Mouse (Mus musculus) heart, adult 2 months (tissue): ENCODE results near the gene Cwc15. TPM values are rescaled to one million over a fixed set of nuclear protein-coding genes. Genes with fewer than 3 reads are reported as not detected.
"Not testable (repeated sequence)": the region's sequence is repeated elsewhere in the genome, so short reads cannot be mapped to it uniquely, and the experiment has no call there.

Experiments
- DNase-seq, 2 experiments: peaks; one replicate each; pipeline ENCODE4 v3.0.0; 2021
- H3K27ac ChIP-seq: fragments of 200-600 bp; 2 replicates; pipeline ENCODE4 v1.8.1; 2022
- H3K27me3 ChIP-seq: fragments of 200-500 bp; 2 replicates; pipeline ENCODE4 v1.6.1; 2012; ENCODE audit warnings: mild to moderate bottlenecking, low read length, inconsistent platforms, mixed read lengths; ENCODE audit not compliant: control insufficient read depth, insufficient read depth
- H3K36me3 ChIP-seq: fragments of 200-500 bp; 2 replicates; pipeline ENCODE4 v1.6.1; 2012; ENCODE audit warnings: low read length, inconsistent platforms; ENCODE audit not compliant: control insufficient read depth, insufficient read depth
- H3K4me1 ChIP-seq: fragments of 200-500 bp; 2 replicates; pipeline ENCODE4 v1.6.1; 2011; ENCODE audit warnings: low read length; ENCODE audit not compliant: control insufficient read depth, insufficient read depth
- H3K4me3 ChIP-seq: fragments of 200-600 bp; 2 replicates; pipeline ENCODE4 v1.8.1; 2022
- H3K79me2 ChIP-seq: fragments of 200-500 bp; replicated peaks from 2 replicates; pipeline ENCODE4 v1.6.1; 2012; ENCODE audit warnings: mild to moderate bottlenecking, inconsistent platforms, low read length, moderate library complexity, mixed read lengths; ENCODE audit not compliant: control insufficient read depth, insufficient read depth
- H3K9ac ChIP-seq: fragments of 200-500 bp; 2 replicates; pipeline ENCODE4 v1.6.1; 2012; ENCODE audit warnings: low read depth, mild to moderate bottlenecking, control low read depth, inconsistent platforms, low read length, mixed read lengths
- CTCF ChIP-seq: fragments of 200-600 bp; IDR thresholded peaks from 2 replicates; pipeline ENCODE4 v1.8.1; 2022; ENCODE audit warnings: antibody characterized with exemption, mild to moderate bottlenecking, moderate library complexity
- EP300 ChIP-seq: fragments of 200-500 bp; IDR thresholded peaks from 2 replicates; pipeline ENCODE4 v1.6.1; 2011; ENCODE audit warnings: low read depth, low read length, control low read depth; ENCODE audit not compliant: insufficient read depth
- POLR2A ChIP-seq: fragments of 200-500 bp; IDR thresholded peaks from 2 replicates; pipeline ENCODE4 v1.6.1; 2011; ENCODE audit warnings: mild to moderate bottlenecking, low read depth, low read length, control low read depth; ENCODE audit not compliant: insufficient read depth
- WGBS: fragments of 180-500 bp; shearing (Covaris S2); methylation state at CpG from one replicate; pipeline ENCODE4 v1.1.7; 2018; 5-methylcytosine and 5-hydroxymethylcytosine counted together
- intact Hi-C: fragments of 180-260 bp; cut with DNase I; formaldehyde crosslinking; loops from one replicate; pipeline ENCODE4 v1.15.1; 2025
- long read RNA-seq: library from polyadenylated mRNA; stranded (forward); transcript quantifications from one replicate; pipeline ENCODE4 v2.0.0, GENCODE M21; 2021
- polyA plus RNA-seq: library from polyadenylated mRNA; depleted of rRNA; stranded (reverse); fragments of >200 nt; gene quantifications from 2 replicates; pipeline ENCODE4 v1.2.3, GENCODE M21; 2012; rRNA removed
- total RNA-seq, 2 experiments: library from RNA; stranded (reverse); gene quantifications; 2 replicates each; pipeline ENCODE4 v1.2.3; 2021

Gene Cwc15
- total RNA-seq = 10 to 100 TPM; 60.8 to 71.6 TPM
- 13.6 and 21.6 TPM in 2 replicates for polyA plus RNA-seq
- long read RNA-seq, transcript Cwc15-201 (7 exons, 1,111 nt) = major isoform, 28 of 36 reads
- long read RNA-seq, partial matches to known transcripts = 2 of 36 reads
- long read RNA-seq, other reads (novel, unspliced or antisense) = 3 of 36 reads

DNA sequence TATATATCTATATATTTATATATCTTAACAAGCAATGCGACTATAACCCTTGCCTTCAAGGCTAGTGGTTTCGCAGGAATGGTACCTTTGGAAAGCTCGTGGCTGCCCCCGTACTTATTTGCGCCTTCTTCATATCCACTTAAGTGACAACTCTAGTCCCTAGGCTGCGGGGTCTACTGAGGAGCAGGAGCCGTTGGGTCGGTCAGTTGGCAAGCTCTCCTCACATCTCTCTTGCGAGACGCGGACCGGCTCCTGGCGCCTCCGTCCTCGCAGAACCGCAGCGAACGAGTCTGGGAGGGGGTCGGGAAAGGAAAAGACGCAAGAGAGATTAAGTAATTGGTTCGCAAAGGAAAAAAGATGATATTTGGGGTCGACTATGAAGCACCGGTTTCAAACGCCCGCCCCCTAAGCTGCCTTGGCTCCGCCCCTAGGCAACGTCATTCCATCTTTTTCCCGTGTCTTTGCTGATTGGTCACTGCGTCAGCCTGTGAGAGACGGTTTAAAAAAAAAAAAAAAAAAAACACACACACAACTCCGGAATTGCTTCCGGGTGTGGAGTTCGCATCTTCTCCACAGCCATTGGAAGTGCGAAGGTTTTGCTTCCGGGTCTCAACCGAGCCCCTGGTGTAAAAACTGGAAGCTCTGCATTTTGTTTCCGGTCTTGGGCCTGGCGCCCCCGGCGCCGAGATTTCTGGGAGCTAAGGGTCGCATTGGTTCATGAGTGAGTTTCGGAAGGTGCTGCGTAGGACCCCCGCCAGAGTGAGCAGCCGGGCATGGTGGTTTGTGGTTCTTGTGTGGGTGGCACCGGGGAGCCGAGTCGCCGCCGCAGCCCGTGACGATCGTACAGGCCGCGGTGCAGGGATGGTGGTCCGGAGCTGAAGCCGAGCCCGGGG is at the start of gene Cwc15, which contains the start of gene Kdm4d:
Gene Cwc15 (plus strand): TSS at position 595 of the 893 bp plus-strand sequence.
Gene Kdm4d (minus strand): TSS at position 460 of the 893 bp plus-strand sequence.
- intact Hi-C loops = loop anchor here (5.0 to 10.0 kb wide), 2 partner anchors 223 to 285 kb away; partner anchors contain the start of genes Ankrd49, Mre11a and Sesn3
- peaks cover 2% of the 10 kb centered on the region for H3K79me2 ChIP-seq

DNA sequence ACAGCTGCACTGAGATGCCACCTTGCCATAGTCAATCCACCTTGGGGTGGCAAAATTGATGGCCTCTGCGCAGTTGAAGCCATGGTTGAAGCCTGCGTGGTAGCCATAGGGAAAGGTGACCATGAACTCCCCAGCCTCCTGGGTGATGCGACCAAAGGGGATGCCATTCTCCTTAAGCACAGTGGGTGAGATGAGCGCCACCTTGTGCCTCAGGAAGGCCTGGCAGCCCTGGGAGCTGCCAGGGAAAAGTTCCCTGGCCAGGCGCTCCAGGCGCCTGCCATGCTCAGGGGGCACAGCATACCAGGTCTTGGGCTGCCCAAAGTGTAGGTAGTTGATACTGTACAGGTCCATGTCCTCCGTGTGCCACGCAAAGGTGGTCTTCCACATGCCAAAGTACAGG is 49.3 kb upstream of the Cwc15 start:
- H3K4me3 ChIP-seq, intact Hi-C loops, H3K9ac ChIP-seq, H3K36me3 ChIP-seq, H3K79me2 ChIP-seq, H3K27ac ChIP-seq, H3K27me3 ChIP-seq, H3K4me1 ChIP-seq, DNase-seq: not testable (repeated sequence)
- TF ChIP-seq CTCF = peak; percentile 24; the same call in 1 of the 2 replicates
- 58% methylated on average over 8 of the region's 8 CpGs for WGBS

More for the DNA sequence above, at the start of gene Cwc15, which contains the start of gene Kdm4d:
- H3K27me3 ChIP-seq = no peaks in the 10 kb centered on the region
- TF ChIP-seq EP300 = no peak
- TF ChIP-seq POLR2A = peak; percentile 78
- DNase-seq = peak; percentile 92 to 94
- peaks cover 5% of the 10 kb centered on the region for H3K36me3 ChIP-seq
- peak within 1 kb of the TSS; percentile 70 for H3K27ac ChIP-seq
- H3K4me1 ChIP-seq = no peaks in the 10 kb centered on the region
- under 1% methylated on average over 59 of the region's 59 CpGs for whole genome bisulfite sequencing
- peak within 1 kb of the TSS; percentile 61 for H3K4me3 ChIP-seq
- peak within 1 kb of the TSS; percentile 96 for H3K9ac ChIP-seq

DNA sequence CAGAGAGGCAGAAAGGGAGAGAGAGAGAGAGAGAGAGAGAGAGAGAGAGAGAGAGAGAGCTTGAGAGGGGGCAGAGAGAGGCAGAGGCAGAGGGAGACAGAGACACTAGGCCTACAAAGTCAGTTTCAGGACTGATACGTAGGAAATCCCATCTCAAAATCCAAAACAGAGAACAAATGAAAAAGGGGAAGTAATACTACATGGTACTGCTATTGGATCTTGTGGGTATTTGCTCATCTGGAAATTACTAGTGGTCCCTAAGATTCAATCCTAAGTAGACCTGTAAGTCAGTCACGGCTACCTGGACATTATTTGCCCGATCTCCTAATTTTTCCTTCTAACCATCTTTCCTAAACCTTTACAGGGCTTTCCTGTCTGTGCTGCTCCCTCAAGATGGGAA is 44.1 kb upstream of the Cwc15 start:
- H3K4me1 ChIP-seq = no peaks in the 10 kb centered on the region
- DNase-seq = no peak
- no peaks in the 10 kb centered on the region for H3K79me2 ChIP-seq
- H3K27ac ChIP-seq = no peak overlapping the region
- no peak overlapping the region for H3K4me3 ChIP-seq
- H3K36me3 ChIP-seq = no peaks in the 10 kb centered on the region
- TF ChIP-seq CTCF (no peak), EP300 (no peak), POLR2A (no peak)
- no peaks in the 10 kb centered on the region for H3K27me3 ChIP-seq
- 81% methylated on average over 3 of the region's 3 CpGs for WGBS
- intact Hi-C loops = no loop called here
- no peak overlapping the region for H3K9ac ChIP-seq

- H3K79me2 ChIP-seq = not testable (repeated sequence)
Measured at GRCm38 (mm10) chr9:14462536-14462935, 37.9 kb upstream of the Cwc15 start.

GRCm38 (mm10) chr9:14463668-14464067 is 36.7 kb upstream of the Cwc15 start:
- 71% methylated on average over 12 of the region's 12 CpGs for WGBS
- intact Hi-C loops = not testable (repeated sequence)

More at GRCm38 (mm10) chr9:14462536-14462935, 37.9 kb upstream of the Cwc15 start:
- intact Hi-C loops, H3K27ac ChIP-seq, DNase-seq, H3K36me3 ChIP-seq, H3K4me3 ChIP-seq, H3K9ac ChIP-seq, H3K27me3 ChIP-seq, H3K4me1 ChIP-seq: not testable (repeated sequence)
- 68% methylated on average over 1 of the region's 1 CpGs for WGBS

GRCm38 (mm10) chr9:14498896-14499705 is 1.3 kb upstream of the Cwc15 start:
- Histone ChIP-seq H3K36me3 (peaks cover 4% of the 10 kb centered on the region), H3K4me1 (no peaks in the 10 kb centered on the region), H3K4me3 (no peak overlapping the region), H3K79me2 (peaks cover 2% of the 10 kb centered on the region), H3K27ac (no peak overlapping the region), H3K9ac (no peak overlapping the region), H3K27me3 (no peaks in the 10 kb centered on the region)
- WGBS = 74% methylated on average over 4 of the region's 4 CpGs
- intact Hi-C loops = loop anchor here (5.0 kb wide), 1 partner anchor 117 kb away; the partner anchor contains the start of gene Endod1
- TF ChIP-seq EP300 = no peak
- no peak for TF ChIP-seq POLR2A
- no peak for TF ChIP-seq CTCF
- DNase-seq = no peak

More at GRCm38 (mm10) chr9:14463668-14464067, 36.7 kb upstream of the Cwc15 start:
- not testable (repeated sequence) for DNase-seq, H3K79me2 ChIP-seq, H3K27me3 ChIP-seq, H3K4me3 ChIP-seq, H3K27ac ChIP-seq, H3K9ac ChIP-seq, H3K4me1 ChIP-seq, H3K36me3 ChIP-seq
